In the genomic region with DNA sequence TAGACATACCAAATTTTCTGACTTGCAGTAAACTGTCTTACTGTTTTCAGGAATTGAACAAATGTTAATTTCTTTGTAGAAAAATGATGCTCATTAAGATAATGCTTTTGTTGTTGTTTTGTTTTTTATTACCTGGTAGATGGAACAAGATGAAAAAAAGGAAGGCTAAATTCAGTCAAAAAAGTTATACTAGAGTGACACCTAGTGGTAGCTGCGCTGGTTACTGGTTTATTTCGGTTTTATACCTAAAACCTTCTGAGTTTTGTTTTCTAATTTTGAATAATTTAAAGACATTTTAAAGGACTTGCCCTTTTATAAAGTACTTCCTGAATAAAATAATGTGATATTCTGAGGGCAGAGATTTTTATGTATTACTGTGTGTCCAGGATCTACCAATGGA, we compare ENCODE assay signal across 9 mouse cellular contexts. TPM values are rescaled to one million over a fixed set of nuclear protein-coding genes. Genes with fewer than 3 reads are reported as not detected.
DNase-seq lines count a peak whose midpoint lies in the region; ATAC-seq and TF ChIP-seq lines count a peak whose summit lies in the region.
"Had no signal": no experiment of that assay in that cellular context is flagged by ENCODE, and none has a peak within 500 bp of the region (broad histone marks: within the 10 kb centered on the region; RNA-seq: fewer than 3 reads in every experiment).

No protein-coding gene starts in this region.

- H3K9ac ChIP-seq in liver, adult 2 months (ENCODE audit: low read depth, low read length), result no peak overlapping the region
- no peak overlapping the region for H3K9ac ChIP-seq in liver, embryonic 12.5 days
- H3K9ac ChIP-seq in neural tube, embryonic 15.5 days (replicated peaks), result no peak overlapping the region
- H3K9ac ChIP-seq: neural tube, embryonic 12.5 days had no signal

- H3K27ac ChIP-seq in liver, adult 2 months (replicated peaks; ENCODE audit: insufficient read depth, low read depth, low read length), result no peak overlapping the region
- no peak overlapping the region for H3K27ac ChIP-seq in liver, embryonic 12.5 days
- H3K27ac ChIP-seq in neural tube, embryonic 15.5 days (replicated peaks), result no peak overlapping the region
- H3K27ac ChIP-seq: neural tube, embryonic 12.5 days had no signal

- H3K4me2 ChIP-seq in liver, embryonic 12.5 days, result no peak overlapping the region
- H3K4me2 ChIP-seq in neural tube, embryonic 15.5 days, result no peak overlapping the region
- H3K4me2 ChIP-seq: neural tube, embryonic 12.5 days had no signal

- peak; percentile 20 for DNase-seq in gastrocnemius, adult 18-20 months (ENCODE audit: low spot score)
- no peak for DNase-seq in gastrocnemius, adult 8-10 months (ENCODE audit: low spot score in 2 of 2)
- peak; percentile 51 for DNase-seq in liver, adult 2 months (ENCODE audit: extremely low read depth, low read depth, low spot score)
- DNase-seq in R1 (ENCODE audit: low read depth, low spot score), result peak; percentile 37
- DNase-seq in kidney, postnatal 14 days, result peak; percentile 32
- peak; percentile 27 for DNase-seq in right cerebral cortex, postnatal 4 days

- TF ChIP-seq CTCF in liver, adult 2 months (IDR thresholded peaks at IDR 0.05; ENCODE audit: low read depth, low read length), result 0 out of 2 replicates have a peak, but pooled peaks have one; percentile 15

- no peaks in the 10 kb centered on the region for H3K79me2 ChIP-seq in liver, adult 2 months (ENCODE audit: control insufficient read depth, insufficient read depth, low read length)

- H3K27me3 ChIP-seq in liver, adult 2 months (ENCODE audit: control insufficient read depth, insufficient read depth, low read length), result no peaks in the 10 kb centered on the region
- H3K27me3 ChIP-seq in liver, embryonic 12.5 days (replicated peaks), result no peaks in the 10 kb centered on the region
- no peaks in the 10 kb centered on the region for H3K27me3 ChIP-seq in neural tube, embryonic 15.5 days (replicated peaks)
- H3K27me3 ChIP-seq: neural tube, embryonic 12.5 days had no signal

- ATAC-seq in liver, embryonic 12.5 days, result no peak
- ATAC-seq in neural tube, embryonic 15.5 days (ENCODE audit: low FRiP score), result no peak

- H3K36me3 ChIP-seq in liver, adult 2 months (ENCODE audit: control insufficient read depth, insufficient read depth, low read length), result peaks cover 4% of the 10 kb centered on the region; the same call in 1 of the 2 replicates
- H3K36me3 ChIP-seq in liver, embryonic 12.5 days, result peaks cover 3% of the 10 kb centered on the region; the same call in 1 of the 2 replicates
- no peaks in the 10 kb centered on the region; the same call in 1 of the 2 replicates for H3K36me3 ChIP-seq in neural tube, embryonic 15.5 days
- H3K36me3 ChIP-seq: neural tube, embryonic 12.5 days had no signal

- no peak overlapping the region for H3K4me3 ChIP-seq in liver, adult 2 months (ENCODE audit: insufficient read depth, low read depth, low read length)
- H3K4me3 ChIP-seq in liver, embryonic 12.5 days, result no peak overlapping the region
- H3K4me3 ChIP-seq in neural tube, embryonic 15.5 days (replicated peaks), result no peak overlapping the region
- H3K4me3 ChIP-seq: neural tube, embryonic 12.5 days had no signal

- no peak for TF ChIP-seq POLR2A in liver, adult 2 months (IDR thresholded peaks at IDR 0.05; ENCODE audit: extremely low read depth, insufficient read depth, low read length)

- H3K4me1 ChIP-seq in liver, adult 2 months (ENCODE audit: control insufficient read depth, insufficient read depth, low read length), result peaks cover 3% of the 10 kb centered on the region
- no peaks in the 10 kb centered on the region for H3K4me1 ChIP-seq in liver, embryonic 12.5 days
- no peaks in the 10 kb centered on the region for H3K4me1 ChIP-seq in neural tube, embryonic 15.5 days
- H3K4me1 ChIP-seq: neural tube, embryonic 12.5 days had no signal

- WGBS in liver, adult 2 months, result 2% methylated on average over 2 of the region's 2 CpGs
- 13% methylated on average over 2 of the region's 2 CpGs for WGBS in liver, embryonic 12.5 days (ENCODE audit: insufficient replicate concordance)
- 13% methylated on average over 2 of the region's 2 CpGs for WGBS in neural tube, embryonic 15.5 days

- H3K9me3 ChIP-seq in liver, embryonic 12.5 days (replicated peaks), result no peaks in the 10 kb centered on the region
- H3K9me3 ChIP-seq in neural tube, embryonic 15.5 days (replicated peaks), result no peaks in the 10 kb centered on the region
- H3K9me3 ChIP-seq: neural tube, embryonic 12.5 days had no signal

RNA-seq across cellular contexts. Expression of a gene that starts 52.9 kb away (rescaled TPM):
- total RNA-seq in gastrocnemius, adult 18-20 months (2021), result 10 to 100 TPM; 39.8 to 41.3 TPM
- 10 to 100 TPM; 42.9 to 51.1 (median 47.2) TPM for total RNA-seq in gastrocnemius, adult 8-10 months (2022)
- 21.6 and 21.7 TPM in 2 replicates for total RNA-seq in liver, adult 2 months (2014; rRNA removed)
- polyA plus RNA-seq in liver, adult 2 months (2012; rRNA removed), result 4.7 and 4.8 TPM in 2 replicates
- 31.3 and 31.4 TPM in 2 replicates for polyA plus RNA-seq in liver, embryonic 12.5 days (2016; fragmentation: Nextera tagmentation; extraction: Ambion mirVana)
- 28.5 and 30.9 TPM in 2 replicates for polyA plus RNA-seq in neural tube, embryonic 15.5 days (2015; fragmentation: Nextera tagmentation; extraction: Ambion mirVana)

Comparison
In these comparisons a context has a peak if more than half of its experiments do, and no peak if none do; other contexts are left out.
1. DNase-seq: peak in gastrocnemius, adult 18-20 months (single experiment), liver, adult 2 months (single experiment), R1 (single experiment), kidney, postnatal 14 days (single experiment) and right cerebral cortex, postnatal 4 days (single experiment); none in gastrocnemius, adult 8-10 months (0 of 2).